Mouse (Mus musculus) B cell, adult (primary cell): ENCODE measurements around the gene Vmn1r114. TPM values are rescaled to one million over a fixed set of nuclear protein-coding genes. Genes with fewer than 3 reads are reported as not detected.

ENCODE experiments used
- total RNA-seq: library from RNA; stranded (reverse); gene quantifications from 4 replicates; pipeline ENCODE4 v1.2.4, GENCODE M21; 2023; ENCODE audit not compliant: inconsistent age

Vmn1r114 gene
- total RNA-seq: not detected in 4 replicates

DNA sequence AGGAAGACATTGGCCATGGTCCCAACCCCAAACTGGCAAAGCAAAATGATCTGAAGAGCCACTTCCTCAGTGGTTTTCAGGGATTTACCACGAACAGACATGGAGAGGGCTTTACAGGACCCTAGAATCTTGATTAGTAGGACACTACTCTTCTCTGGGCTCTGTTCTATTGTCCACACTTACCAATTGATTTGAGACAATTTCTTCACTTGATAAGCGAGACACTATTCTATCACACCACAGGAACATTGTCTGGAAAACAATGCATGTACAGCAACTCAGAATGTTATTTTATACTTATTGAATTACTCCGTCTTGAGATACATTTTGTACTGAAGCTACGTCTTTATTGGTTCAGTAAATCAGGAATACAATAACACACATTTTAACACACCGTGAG, at the start of gene Vmn1r114:
Gene Vmn1r114, minus strand, starts transcription at position 101 of the 400 bp plus-strand sequence.

DNA sequence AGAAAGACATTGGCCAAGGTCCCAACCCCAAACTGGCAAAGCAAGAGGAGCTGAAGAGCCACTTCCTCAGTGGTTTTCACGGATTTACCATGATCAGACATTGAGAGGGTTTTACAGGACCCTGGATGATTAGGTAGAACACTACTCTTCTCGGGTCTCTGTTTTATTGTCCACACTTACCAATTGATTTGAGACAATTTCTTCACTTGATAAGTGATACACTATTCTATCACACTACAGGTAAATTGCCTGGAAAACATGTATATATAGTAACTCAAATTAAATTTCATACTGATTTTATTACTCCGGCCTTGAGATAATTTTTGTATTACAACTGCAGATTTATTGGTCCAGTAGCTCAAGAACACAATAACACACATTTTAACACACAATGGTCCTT, 32.9 kb upstream of the Vmn1r114 start, which contains the start of gene Vmn1r115:
Gene Vmn1r115, minus strand, starts transcription at position 101 of the 400 bp plus-strand sequence.

DNA sequence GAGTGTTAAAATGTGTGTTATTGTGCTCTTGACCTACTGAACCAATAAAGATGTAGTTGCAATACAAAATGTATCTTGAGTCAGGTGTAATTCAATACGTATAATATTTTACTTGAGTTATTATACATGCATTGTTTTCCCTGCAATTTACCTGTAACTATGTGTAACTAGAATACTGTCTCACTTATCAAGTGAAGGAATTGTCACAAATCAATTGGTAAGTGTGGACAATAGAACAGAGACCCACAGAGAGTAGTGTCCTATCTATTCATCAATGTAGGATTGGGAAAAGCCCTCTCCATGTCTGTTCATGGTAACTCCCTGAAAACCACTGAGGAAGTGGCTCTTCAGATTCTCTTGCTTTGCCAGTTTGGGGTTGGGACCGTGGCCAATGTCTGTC, 25.0 kb downstream of the Vmn1r114 start, which contains the start of gene Vmn1r113:
Gene Vmn1r113, plus strand, starts transcription at position 301 of the 400 bp plus-strand sequence.

DNA sequence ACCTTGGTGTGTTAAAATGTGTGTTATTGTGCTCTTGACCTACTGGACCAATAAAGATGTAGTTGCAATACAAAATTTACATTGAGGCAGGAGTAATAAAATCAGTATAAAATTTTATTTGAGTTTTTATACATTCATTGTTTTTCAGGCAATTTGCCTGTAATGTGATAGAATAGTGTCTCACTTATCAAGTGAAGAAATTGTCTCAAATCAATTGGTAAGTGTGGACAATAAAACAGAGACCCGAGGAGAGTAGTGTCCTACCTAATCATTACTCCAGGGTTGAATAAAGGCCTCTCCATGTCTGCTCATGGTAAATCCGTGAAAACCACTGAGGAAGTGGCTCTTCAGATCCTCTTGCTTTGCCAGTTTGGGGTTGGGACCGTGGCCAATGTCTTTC, 41.1 kb downstream of the Vmn1r114 start, which contains the start of gene Vmn1r112:
Gene Vmn1r112, plus strand, starts transcription at position 301 of the 400 bp plus-strand sequence.

Other genes starting within 250 kb of the Vmn1r114 start
- gene Gm4141, start 235.9 kb downstream of the Vmn1r114 start, total RNA-seq: not detected in 4 replicates
- not detected in 4 replicates for gene Gm4513, start 213.2 kb downstream of the Vmn1r114 start, total RNA-seq
- gene Vmn1r107, start 143.3 kb downstream of the Vmn1r114 start, total RNA-seq: not detected in 4 replicates
- not detected in 4 replicates for gene Vmn1r111, start 109.0 kb downstream of the Vmn1r114 start, total RNA-seq
- gene Gm10668, start 81.6 kb downstream of the Vmn1r114 start, total RNA-seq: not detected in 4 replicates
- not detected in 4 replicates for gene Vmn1r112, start 41.0 kb downstream of the Vmn1r114 start, total RNA-seq
- not detected in 4 replicates for gene Vmn1r113, start 24.9 kb downstream of the Vmn1r114 start, total RNA-seq
- gene Vmn1r115, start 32.8 kb upstream of the Vmn1r114 start, total RNA-seq: not detected in 4 replicates
- not detected in 4 replicates for gene Vmn1r116, start 60.1 kb upstream of the Vmn1r114 start, total RNA-seq
- not detected in 4 replicates for gene Vmn1r117, start 71.9 kb upstream of the Vmn1r114 start, total RNA-seq
- gene Vmn1r118, start 100.2 kb upstream of the Vmn1r114 start, total RNA-seq: not detected in 4 replicates
- not detected in 4 replicates for gene Vmn1r119, start 200.3 kb upstream of the Vmn1r114 start, total RNA-seq
- gene Vmn1r120, start 241.6 kb upstream of the Vmn1r114 start, total RNA-seq: not detected in 4 replicates